Mouse (Mus musculus): ENCODE data around the gene Prkar2a.

Gene Prkar2a

GRCm38 (mm10) chr9:108692226-108693041, 3.3 kb downstream of the Prkar2a start:
- peak; percentile 42 to 64 for DNase-seq (ENCODE audit: low spot score in 2 of 2)

- DNase-seq (ENCODE audit: low spot score in 2 of 2) = no peak
Observed at GRCm38 (mm10) chr9:108693946-108694345, 4.8 kb downstream of the Prkar2a start.

GRCm38 (mm10) chr9:108694533-108694932, 5.4 kb downstream of the Prkar2a start:
- DNase-seq (ENCODE audit: low spot score in 2 of 2) = no peak

GRCm38 (mm10) chr9:108702476-108702875, 13.4 kb downstream of the Prkar2a start:
- no peak for DNase-seq (ENCODE audit: low spot score in 2 of 2)

- no peak for DNase-seq (ENCODE audit: low spot score in 2 of 2)
Observed at GRCm38 (mm10) chr9:108703373-108704110, 14.4 kb downstream of the Prkar2a start.

- DNase-seq (ENCODE audit: low spot score in 2 of 2) = no peak
Observed at GRCm38 (mm10) chr9:108704591-108704990, 15.5 kb downstream of the Prkar2a start.

GRCm38 (mm10) chr9:108707212-108707611, 18.1 kb downstream of the Prkar2a start:
- DNase-seq (ENCODE audit: low spot score in 2 of 2) = no peak

- no peak for DNase-seq (ENCODE audit: low spot score in 2 of 2)
Observed at GRCm38 (mm10) chr9:108708833-108709232, 19.7 kb downstream of the Prkar2a start.

GRCm38 (mm10) chr9:108710767-108711166, 21.7 kb downstream of the Prkar2a start:
- no peak for DNase-seq (ENCODE audit: low spot score in 2 of 2)

GRCm38 (mm10) chr9:108716199-108716598, 27.1 kb downstream of the Prkar2a start:
- no peak for DNase-seq (ENCODE audit: low spot score in 2 of 2)

- no peak for DNase-seq (ENCODE audit: low spot score in 2 of 2)
Observed at GRCm38 (mm10) chr9:108723751-108724150, 34.6 kb downstream of the Prkar2a start.

GRCm38 (mm10) chr9:108726116-108726515, 37.0 kb downstream of the Prkar2a start:
- DNase-seq (ENCODE audit: low spot score in 2 of 2) = no peak

- no peak for DNase-seq (ENCODE audit: low spot score in 2 of 2)
Observed at GRCm38 (mm10) chr9:108729050-108729449, 39.9 kb downstream of the Prkar2a start.

GRCm38 (mm10) chr9:108732462-108732861, 43.3 kb downstream of the Prkar2a start:
- DNase-seq (ENCODE audit: low spot score in 2 of 2) = no peak

GRCm38 (mm10) chr9:108734626-108735025, 45.5 kb downstream of the Prkar2a start:
- DNase-seq (ENCODE audit: low spot score in 2 of 2) = no peak

GRCm38 (mm10) chr9:108739239-108739638, 50.1 kb downstream of the Prkar2a start:
- DNase-seq (ENCODE audit: low spot score in 2 of 2) = no peak

- DNase-seq (ENCODE audit: low spot score in 2 of 2) = no peak
Observed at GRCm38 (mm10) chr9:108740062-108740461, 50.9 kb downstream of the Prkar2a start.

- no peak for DNase-seq (ENCODE audit: low spot score in 2 of 2)
Observed at GRCm38 (mm10) chr9:108742048-108742447, 52.9 kb downstream of the Prkar2a start.

- no peak for DNase-seq (ENCODE audit: low spot score in 2 of 2)
Observed at GRCm38 (mm10) chr9:108746876-108747499, 57.9 kb downstream of the Prkar2a start.

- no peak for DNase-seq (ENCODE audit: low spot score in 2 of 2)
Observed at GRCm38 (mm10) chr9:108747694-108748093, 58.6 kb downstream of the Prkar2a start.

- no peak for DNase-seq (ENCODE audit: low spot score in 2 of 2)
Observed at GRCm38 (mm10) chr9:108748600-108749183, 59.6 kb downstream of the Prkar2a start.

GRCm38 (mm10) chr9:108750616-108751015, 61.5 kb downstream of the Prkar2a start:
- DNase-seq (ENCODE audit: low spot score in 2 of 2) = no peak
